Mouse (Mus musculus): ENCODE measurements around the gene Cdon. TPM values are rescaled to one million over a fixed set of nuclear protein-coding genes. Genes with fewer than 3 reads are reported as not detected.

Cdon gene
- total and polyA plus RNA-seq, 3 experiments = 1.8 to 2.9 (median 2.3) TPM

GRCm38 (mm10) chr9:35444512-35444886 lies 23.6 kb downstream of the Cdon start:
- Histone ChIP-seq H3K79me2 (replicated peaks; ENCODE audit: control insufficient read depth, extremely low read depth, insufficient read depth, poor library complexity, severe bottlenecking) (no peaks in the 10 kb centered on the region), H3K9ac (ENCODE audit: insufficient read depth, low read depth) (no peak overlapping the region), H3K27ac (ENCODE audit: insufficient read depth, low read depth) (no peak overlapping the region), H3K36me3 (replicated peaks in 1 of 2; ENCODE audit: control insufficient read depth in 1 of 2, insufficient read depth in 1 of 2, low read length in 1 of 2) (no peaks in the 10 kb centered on the region), H3K9me3 (replicated peaks; ENCODE audit: low read length) (no peaks in the 10 kb centered on the region), H3K4me1 (ENCODE audit: control insufficient read depth in 1 of 2, insufficient read depth in 2 of 2) (no peaks in the 10 kb centered on the region), H3K4me3 (replicated peaks in 1 of 3; ENCODE audit: low read depth in 2 of 3, low read length in 2 of 3, poor library complexity in 1 of 3) (no peak overlapping the region), H3K27me3 (replicated peaks) (no peaks in the 10 kb centered on the region), H3K4me2 (ENCODE audit: insufficient read depth, low read depth, poor library complexity, severe bottlenecking) (no peak overlapping the region)
- in situ Hi-C loops (cut with MboI; ENCODE audit: low pct_ligation_motif_present, low pct_unique_long_range_greater_than_20kb, low sequenced_read_pairs) (no loop called here), dilution Hi-C loops (cut with MboI; ENCODE audit: extremely low pct_ligation_motif_present, extremely low pct_unique_long_range_greater_than_20kb, low sequenced_read_pairs) (no loop called here)
- no peak for DNase-seq (ENCODE audit: extremely low read depth)
- TF ChIP-seq ZC3H11A (IDR thresholded peaks at IDR 0.05; ENCODE audit: low read depth, low read length) = no peak
- TF ChIP-seq ZMIZ1 (IDR thresholded peaks at IDR 0.05; ENCODE audit: low read depth, low read length) = no peak
- TF ChIP-seq ZKSCAN1 (IDR thresholded peaks at IDR 0.05; ENCODE audit: borderline replicate concordance, low read depth, low read length) = no peak
- TF ChIP-seq RCOR1 (conservative IDR thresholded peaks at IDR 0.05; ENCODE audit: low read depth, low read length) = no peak
- TF ChIP-seq ELF1 (IDR thresholded peaks at IDR 0.05; ENCODE audit: low read depth, low read length) = no peak
- TF ChIP-seq MAZ (IDR thresholded peaks at IDR 0.05; ENCODE audit: low read depth, low read length) = no peak
- TF ChIP-seq MAFK (IDR thresholded peaks at IDR 0.05; ENCODE audit: insufficient replicate concordance, low read length) = no peak
- no peak for TF ChIP-seq KAT2A (IDR thresholded peaks at IDR 0.05; ENCODE audit: insufficient replicate concordance, low read length)
- TF ChIP-seq IRF4 (IDR thresholded peaks at IDR 0.05; ENCODE audit: low read depth, low read length) = no peak

- Histone ChIP-seq H3K36me3 (replicated peaks in 1 of 2; ENCODE audit: control insufficient read depth in 1 of 2, insufficient read depth in 1 of 2, low read length in 1 of 2) (no peaks in the 10 kb centered on the region), H3K9me3 (replicated peaks; ENCODE audit: low read length) (no peaks in the 10 kb centered on the region), H3K9ac (ENCODE audit: insufficient read depth, low read depth) (no peak overlapping the region), H3K79me2 (replicated peaks; ENCODE audit: control insufficient read depth, extremely low read depth, insufficient read depth, poor library complexity, severe bottlenecking) (no peaks in the 10 kb centered on the region), H3K27ac (ENCODE audit: insufficient read depth, low read depth) (no peak overlapping the region), H3K27me3 (replicated peaks) (no peaks in the 10 kb centered on the region), H3K4me2 (ENCODE audit: insufficient read depth, low read depth, poor library complexity, severe bottlenecking) (no peak overlapping the region), H3K4me3 (replicated peaks in 1 of 3; ENCODE audit: low read depth in 2 of 3, low read length in 2 of 3, poor library complexity in 1 of 3) (no peak overlapping the region), H3K4me1 (ENCODE audit: control insufficient read depth in 1 of 2, insufficient read depth in 2 of 2) (no peaks in the 10 kb centered on the region)
- no peak for TF ChIP-seq PAX5 (IDR thresholded peaks at IDR 0.05; ENCODE audit: low read length)
- in situ Hi-C loops (cut with MboI; ENCODE audit: low pct_ligation_motif_present, low pct_unique_long_range_greater_than_20kb, low sequenced_read_pairs) (no loop called here), dilution Hi-C loops (cut with MboI; ENCODE audit: extremely low pct_ligation_motif_present, extremely low pct_unique_long_range_greater_than_20kb, low sequenced_read_pairs) (no loop called here)
- no peak for DNase-seq (ENCODE audit: extremely low read depth)
These were observed 26.0 kb downstream of the Cdon start for GRCm38 (mm10) chr9:35446916-35447315.

- H3K79me2 ChIP-seq (replicated peaks; ENCODE audit: control insufficient read depth, extremely low read depth, insufficient read depth, poor library complexity, severe bottlenecking) = no peaks in the 10 kb centered on the region
- H3K36me3 ChIP-seq (replicated peaks in 1 of 2; ENCODE audit: control insufficient read depth in 1 of 2, insufficient read depth in 1 of 2, low read length in 1 of 2) = peaks cover 0 to 24% of the 10 kb centered on the region in 2 experiments
- no peak overlapping the region for H3K4me2 ChIP-seq (ENCODE audit: insufficient read depth, low read depth, poor library complexity, severe bottlenecking)
- DNase-seq (ENCODE audit: extremely low read depth) = no peak
- no peak overlapping the region for H3K9ac ChIP-seq (ENCODE audit: insufficient read depth, low read depth)
- no peaks in the 10 kb centered on the region for H3K9me3 ChIP-seq (replicated peaks; ENCODE audit: low read length)
- in situ Hi-C loops (cut with MboI; ENCODE audit: low pct_ligation_motif_present, low pct_unique_long_range_greater_than_20kb, low sequenced_read_pairs) (no loop called here), dilution Hi-C loops (cut with MboI; ENCODE audit: extremely low pct_ligation_motif_present, extremely low pct_unique_long_range_greater_than_20kb, low sequenced_read_pairs) (no loop called here)
- no peak overlapping the region for H3K4me3 ChIP-seq (replicated peaks in 1 of 3; ENCODE audit: low read depth in 2 of 3, low read length in 2 of 3, poor library complexity in 1 of 3)
- TF ChIP-seq MYC (IDR thresholded peaks at IDR 0.05; ENCODE audit: low read depth, low read length) (no peak), CHD1 (IDR thresholded peaks at IDR 0.05; ENCODE audit: low read depth, low read length) (no peak), RAD21 (IDR thresholded peaks at IDR 0.05; ENCODE audit: low read depth, low read length) (no peak), SMC3 (IDR thresholded peaks at IDR 0.05; ENCODE audit: low read depth, low read length) (no peak), POLR2A (IDR thresholded peaks at IDR 0.05; ENCODE audit: low read depth, low read length) (no peak), ELF1 (IDR thresholded peaks at IDR 0.05; ENCODE audit: low read depth, low read length) (no peak), GABPA (IDR thresholded peaks at IDR 0.05; ENCODE audit: insufficient replicate concordance, low read depth, low read length) (no peak), SIN3A (IDR thresholded peaks at IDR 0.05; ENCODE audit: low read length) (no peak), NELFE (IDR thresholded peaks at IDR 0.05; ENCODE audit: low read depth, low read length) (no peak), KAT2A (IDR thresholded peaks at IDR 0.05; ENCODE audit: insufficient replicate concordance, low read length) (no peak), EP300 (IDR thresholded peaks at IDR 0.05; ENCODE audit: low read length) (no peak), TBP (conservative IDR thresholded peaks at IDR 0.05; ENCODE audit: low read depth, low read length) (no peak), IRF4 (IDR thresholded peaks at IDR 0.05; ENCODE audit: low read depth, low read length) (no peak)
- no peaks in the 10 kb centered on the region for H3K4me1 ChIP-seq (ENCODE audit: control insufficient read depth in 1 of 2, insufficient read depth in 2 of 2)
- no peak overlapping the region for H3K27ac ChIP-seq (ENCODE audit: insufficient read depth, low read depth)
- no peaks in the 10 kb centered on the region for H3K27me3 ChIP-seq (replicated peaks)
These were observed 32.4 kb downstream of the Cdon start for GRCm38 (mm10) chr9:35453311-35453710.

Measured in CH12.LX (cell line).